Mouse (Mus musculus) embryonic facial prominence, embryonic 12.5 days (tissue): Measurements from ENCODE around the gene Gnb3. TPM values are rescaled to one million over a fixed set of nuclear protein-coding genes. Genes with fewer than 3 reads are reported as not detected.

Experiments used
- ATAC-seq: fragments of 200-750 bp; cut with Nextera tagmentation; 2 replicates; pipeline ENCODE4 v1.8.0; 2017; ENCODE audit not compliant: insufficient number of reproducible peaks, insufficient read depth, low FRiP score, low TSS enrichment
- H3K27ac ChIP-seq: fragments of 300-500 bp; sonication (generic); 2 replicates; pipeline ENCODE4 v1.5.1; 2016; ENCODE audit warnings: mild to moderate bottlenecking
- H3K27me3 ChIP-seq: fragments of 300-500 bp; sonication (generic); 2 replicates; pipeline ENCODE4 v1.6.1; 2016; ENCODE audit warnings: mild to moderate bottlenecking, moderate library complexity
- H3K36me3 ChIP-seq: fragments of 300-500 bp; sonication (generic); 2 replicates; pipeline ENCODE4 v1.6.1; 2016; ENCODE audit warnings: mild to moderate bottlenecking
- H3K4me1 ChIP-seq: fragments of 300-500 bp; sonication (generic); 2 replicates; pipeline ENCODE4 v1.6.1; 2016
- H3K4me2 ChIP-seq: fragments of 300-500 bp; sonication (generic); replicated peaks from 2 replicates; pipeline ENCODE4 v1.6.1; 2016; ENCODE audit warnings: mild to moderate bottlenecking, moderate library complexity
- H3K4me3 ChIP-seq: fragments of 300-500 bp; sonication (generic); 2 replicates; pipeline ENCODE4 v1.5.1; 2016; ENCODE audit warnings: mild to moderate bottlenecking
- H3K9ac ChIP-seq: fragments of 300-500 bp; sonication (generic); 2 replicates; pipeline ENCODE4 v1.6.1; 2016; ENCODE audit warnings: mild to moderate bottlenecking, moderate library complexity
- H3K9me3 ChIP-seq: fragments of 300-500 bp; sonication (generic); 2 replicates; pipeline ENCODE4 v1.6.1; 2016; ENCODE audit warnings: mild to moderate bottlenecking, moderate library complexity
- WGBS: fragments of 180-500 bp; shearing (Covaris S2); methylation state at CpG from one replicate; pipeline ENCODE4 v1.1.7; 2016; 5-methylcytosine and 5-hydroxymethylcytosine counted together
- polyA plus RNA-seq: library from polyadenylated mRNA; unstranded; fragments of >200 nt; fragmentation: Nextera tagmentation; extraction: Ambion mirVana; gene quantifications from 2 replicates; pipeline ENCODE4 v1.2.1, GENCODE M21; 2016

The Gnb3 gene
- polyA plus RNA-seq, 1 experiment from 2014 or later: 0.58 TPM

DNA sequence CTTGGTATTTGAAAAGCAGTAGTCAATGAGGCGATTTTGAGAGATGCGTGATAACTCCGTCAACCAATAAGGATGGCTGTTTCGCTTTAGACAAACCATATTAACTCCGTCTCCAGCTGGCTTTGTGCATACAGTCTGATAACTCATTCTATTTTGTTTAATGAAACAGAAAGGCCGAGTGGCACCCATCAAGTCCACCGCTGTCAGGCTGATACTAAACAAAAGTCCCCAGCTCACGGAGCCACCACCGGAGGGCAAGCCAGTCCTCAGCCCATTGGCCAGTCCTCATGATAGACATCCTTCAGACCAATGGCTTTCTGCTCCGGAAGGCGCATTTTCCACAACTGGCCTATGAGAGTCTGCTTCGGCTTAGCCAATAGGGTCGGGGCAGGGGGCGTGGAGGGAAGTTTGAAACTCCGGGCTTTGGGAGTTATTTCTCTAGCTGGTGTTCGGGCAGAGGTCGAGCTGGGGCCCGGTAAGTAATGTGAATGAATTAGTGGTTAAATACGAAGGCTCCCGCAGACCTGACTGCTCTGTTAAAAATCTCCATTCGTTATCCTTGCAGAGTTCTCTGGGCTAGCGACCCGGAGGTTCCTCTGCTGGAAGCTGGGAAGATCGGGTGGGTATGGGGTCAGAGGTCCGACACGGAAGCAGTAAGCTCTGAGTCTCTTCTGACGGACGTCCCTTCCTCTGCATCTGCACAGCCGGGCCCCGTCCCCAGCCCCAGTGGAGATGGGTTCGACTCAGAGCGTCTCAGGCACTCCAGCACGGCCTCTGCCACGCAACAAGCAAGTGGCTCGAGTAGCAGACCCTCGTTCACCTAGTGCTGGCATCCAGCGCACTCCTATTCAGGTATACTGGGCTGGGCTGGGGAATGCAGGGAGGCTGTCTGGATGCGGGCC lies 10.0 kb downstream of the Gnb3 start:
- 0% methylated on average over 38 of the region's 38 CpGs for WGBS
- peaks cover 46% of the 10 kb centered on the region for H3K36me3 ChIP-seq
- peaks cover 26% of the 10 kb centered on the region for H3K4me1 ChIP-seq
- ATAC-seq: peak; percentile 89
- H3K9ac ChIP-seq: peak overlapping the region; percentile 69
- peak overlapping the region; percentile 82 for H3K4me2 ChIP-seq
- no peaks in the 10 kb centered on the region for H3K9me3 ChIP-seq
- H3K4me3 ChIP-seq: peak overlapping the region; percentile 62
- H3K27ac ChIP-seq: peak overlapping the region; percentile 79
- no peaks in the 10 kb centered on the region for H3K27me3 ChIP-seq

DNA sequence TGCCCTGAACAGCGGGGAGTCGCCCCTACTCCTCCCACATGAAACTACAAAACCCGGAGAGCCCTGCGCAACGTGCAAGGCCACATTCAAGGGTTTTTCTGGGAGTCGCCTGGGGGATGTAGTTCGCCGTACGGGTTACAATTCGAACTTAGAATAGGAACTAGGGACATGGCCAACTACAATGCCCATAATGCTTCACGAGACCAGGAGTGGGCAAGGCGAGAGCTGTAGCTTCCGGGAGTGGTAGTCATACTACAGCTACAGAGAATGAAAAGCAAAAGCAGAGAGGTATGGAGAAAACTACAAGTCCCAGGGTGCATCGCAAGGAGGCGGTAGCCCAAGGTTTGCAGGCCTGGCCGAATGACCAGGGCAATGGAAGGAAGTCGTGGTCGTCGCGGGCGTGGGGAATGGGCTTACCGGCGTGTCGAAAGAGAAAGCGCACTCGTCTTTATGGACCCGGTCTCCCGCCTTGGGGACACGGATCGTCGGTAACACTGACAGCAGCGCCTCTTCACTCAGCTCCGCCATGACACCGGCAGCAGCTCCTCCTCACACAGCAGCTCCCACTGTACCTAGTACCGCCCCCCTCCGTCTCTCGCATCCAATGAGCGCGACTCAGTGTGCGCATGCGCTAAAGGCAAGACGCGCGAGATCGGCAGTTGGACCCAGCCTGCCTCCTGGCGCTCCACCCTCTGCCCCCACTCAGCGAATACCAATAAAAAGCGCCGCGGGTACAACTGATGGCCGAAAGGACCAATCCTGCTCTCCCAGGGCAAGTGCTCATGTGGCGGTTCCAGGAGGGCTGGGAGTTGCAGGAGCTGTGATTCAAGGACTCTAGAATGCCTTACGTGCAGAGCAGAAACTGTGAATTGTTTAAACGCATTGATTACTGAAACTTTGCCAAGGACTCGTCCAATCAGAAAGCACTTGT lies 10.9 kb downstream of the Gnb3 start, which contains the start of the genes Usp5 and Cdca3:
Usp5 (minus strand) TSS at position 617 of the 931 bp plus-strand sequence.
Cdca3 (plus strand) TSS at position 680 of the 931 bp plus-strand sequence.
- Histone ChIP-seq H3K27me3 (no peaks in the 10 kb centered on the region), H3K4me3 (peak within 1 kb of the TSS; percentile 62), H3K36me3 (peaks cover 49% of the 10 kb centered on the region), H3K4me1 (peaks cover 23% of the 10 kb centered on the region), H3K4me2 (peak within 1 kb of the TSS; percentile 88), H3K27ac (peak within 1 kb of the TSS; percentile 79), H3K9me3 (no peaks in the 10 kb centered on the region), H3K9ac (peak within 1 kb of the TSS; percentile 69)
- ATAC-seq: peak; percentile 96
- WGBS: under 1% methylated on average over 55 of the region's 55 CpGs

DNA sequence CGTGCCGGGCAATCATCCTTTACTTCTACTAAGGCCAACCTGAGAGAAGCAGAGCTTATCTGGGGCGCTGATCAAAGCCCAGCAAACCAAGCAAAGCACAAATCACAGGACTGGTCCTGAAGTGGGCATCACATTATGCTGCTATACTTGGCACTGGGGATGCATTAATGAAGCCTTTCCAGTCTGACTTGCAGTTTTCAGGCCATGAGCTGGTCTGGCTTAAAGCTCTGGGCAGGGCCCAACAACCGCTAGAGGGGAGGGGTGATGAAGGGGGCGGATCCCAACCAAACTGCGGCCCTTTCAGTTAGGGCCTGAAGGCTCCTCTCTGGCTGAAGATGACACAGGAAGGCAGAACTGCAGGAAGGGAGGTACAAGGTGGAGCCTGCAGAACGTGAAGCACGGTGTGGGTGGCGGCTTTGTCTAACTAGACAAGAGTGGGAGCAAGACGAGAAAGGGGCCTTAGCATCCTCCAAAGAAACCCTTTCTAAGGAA lies 11.9 kb downstream of the Gnb3 start:
- peaks cover 23% of the 10 kb centered on the region for H3K4me1 ChIP-seq
- ATAC-seq: no peak
- peak overlapping the region; percentile 69 for H3K9ac ChIP-seq
- H3K4me3 ChIP-seq: peak overlapping the region; percentile 62
- H3K36me3 ChIP-seq: peaks cover 50% of the 10 kb centered on the region
- no peaks in the 10 kb centered on the region for H3K27me3 ChIP-seq
- peak overlapping the region; percentile 79; the same call in 1 of the 2 replicates for H3K27ac ChIP-seq
- no peaks in the 10 kb centered on the region for H3K9me3 ChIP-seq
- WGBS: 25% methylated on average over 10 of the region's 10 CpGs
- H3K4me2 ChIP-seq: peak overlapping the region; percentile 88

DNA sequence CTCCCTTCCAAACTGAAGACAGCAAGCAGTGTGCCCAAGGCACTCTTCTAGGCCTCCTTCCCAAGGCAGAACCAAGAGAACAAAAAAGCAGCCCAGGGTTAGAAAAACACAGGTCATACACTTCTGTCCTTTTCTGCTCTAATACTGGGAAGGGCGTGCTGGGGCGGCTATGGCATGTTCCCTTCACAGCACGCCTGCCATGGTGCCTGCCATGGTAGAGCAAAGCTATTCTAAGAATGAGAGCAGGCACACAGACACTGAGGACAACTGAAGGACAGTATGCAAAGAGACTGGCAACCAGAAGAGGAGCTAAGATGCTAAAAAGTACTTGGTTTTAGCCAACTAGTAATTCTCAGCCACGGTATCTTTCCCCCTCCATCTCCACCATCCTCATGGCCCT lies 18.0 kb downstream of the Gnb3 start:
- no peak overlapping the region for H3K4me2 ChIP-seq
- no peak for ATAC-seq
- WGBS: 94% methylated on average over 4 of the region's 4 CpGs

DNA sequence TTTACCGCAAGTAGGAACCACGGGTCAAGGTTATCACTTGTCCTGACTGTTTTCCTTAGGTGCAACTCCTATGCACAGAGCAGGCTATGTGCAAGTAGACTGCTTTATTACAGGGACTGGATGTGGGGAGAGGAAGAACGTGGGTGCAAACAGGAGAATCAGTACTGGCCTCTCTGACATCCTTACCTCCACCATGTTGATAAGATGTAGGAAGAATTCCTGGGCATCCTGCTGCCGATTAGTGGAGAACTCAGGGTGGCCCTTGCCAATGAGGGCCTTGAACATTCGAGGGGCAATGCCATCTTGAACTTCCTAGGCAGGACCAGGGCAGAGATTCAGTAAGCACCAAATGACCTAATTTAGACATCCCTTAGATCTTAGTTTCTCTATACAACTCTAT lies 19.2 kb downstream of the Gnb3 start:
- H3K4me1 ChIP-seq: no peaks in the 10 kb centered on the region
- ATAC-seq: no peak
- H3K4me3 ChIP-seq: no peak overlapping the region
- WGBS: 91% methylated on average over 5 of the region's 5 CpGs
- H3K27me3 ChIP-seq: no peaks in the 10 kb centered on the region
- no peak overlapping the region for H3K4me2 ChIP-seq
- peaks cover 100% of the 10 kb centered on the region for H3K36me3 ChIP-seq
- no peak overlapping the region for H3K9ac ChIP-seq
- no peak overlapping the region for H3K27ac ChIP-seq
- H3K9me3 ChIP-seq: no peaks in the 10 kb centered on the region

More for the DNA sequence above, 18.0 kb downstream of the Gnb3 start:
- Histone ChIP-seq H3K4me1 (no peaks in the 10 kb centered on the region), H3K4me3 (no peak overlapping the region), H3K9me3 (no peaks in the 10 kb centered on the region), H3K9ac (no peak overlapping the region), H3K36me3 (peaks cover 95% of the 10 kb centered on the region), H3K27me3 (no peaks in the 10 kb centered on the region), H3K27ac (no peak overlapping the region)

DNA sequence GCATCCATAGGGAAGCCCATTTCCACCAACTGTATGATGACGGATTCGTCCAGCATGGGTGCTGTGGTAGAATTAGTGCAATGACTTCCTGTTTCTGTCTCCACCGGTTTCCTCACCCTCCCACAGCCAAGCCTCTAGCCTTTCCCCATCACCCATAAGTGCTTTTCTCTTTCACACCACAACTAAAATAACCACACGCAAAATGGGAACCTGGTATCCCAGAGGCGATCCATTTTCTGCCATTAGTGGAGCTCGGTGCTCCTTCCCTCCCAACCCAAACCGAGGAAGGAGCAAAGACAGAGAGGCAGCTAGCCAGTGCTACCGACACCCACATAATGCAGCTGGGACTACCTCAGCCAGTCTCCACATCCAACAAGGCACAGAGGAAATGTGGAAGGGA lies 22.1 kb downstream of the Gnb3 start:
- no peak overlapping the region for H3K4me3 ChIP-seq
- no peak for ATAC-seq
- no peak overlapping the region for H3K27ac ChIP-seq
- H3K4me2 ChIP-seq: no peak overlapping the region
- WGBS: 94% methylated on average over 8 of the region's 8 CpGs
- H3K9ac ChIP-seq: no peak overlapping the region
- H3K27me3 ChIP-seq: no peaks in the 10 kb centered on the region
- peaks cover 11% of the 10 kb centered on the region for H3K4me1 ChIP-seq
- H3K9me3 ChIP-seq: no peaks in the 10 kb centered on the region
- H3K36me3 ChIP-seq: peaks cover 80% of the 10 kb centered on the region

DNA sequence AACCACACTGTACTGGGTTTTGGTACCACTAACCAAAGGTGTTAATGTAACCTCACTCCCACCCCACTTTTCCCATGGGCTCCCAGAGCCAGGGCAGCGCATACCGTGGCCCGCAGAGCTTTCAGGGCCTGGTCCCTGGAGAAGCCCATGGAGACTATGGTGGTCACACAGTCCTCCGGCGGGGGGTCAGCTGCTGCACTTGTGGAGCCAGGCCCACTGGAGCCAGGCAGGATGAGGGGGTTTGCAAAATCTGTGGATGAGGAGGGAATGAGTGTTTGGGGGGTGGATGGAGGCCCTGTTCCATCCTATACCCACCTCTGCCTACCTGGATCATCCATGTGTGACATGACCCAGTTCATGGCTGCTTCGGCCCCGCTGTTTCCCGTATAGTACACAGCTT lies 22.5 kb downstream of the Gnb3 start:
- Histone ChIP-seq H3K27ac (no peak overlapping the region), H3K4me3 (no peak overlapping the region), H3K36me3 (peaks cover 76% of the 10 kb centered on the region), H3K4me2 (no peak overlapping the region), H3K27me3 (no peaks in the 10 kb centered on the region), H3K9me3 (no peaks in the 10 kb centered on the region), H3K9ac (no peak overlapping the region), H3K4me1 (peaks cover 15% of the 10 kb centered on the region)
- WGBS: 96% methylated on average over 8 of the region's 8 CpGs
- no peak for ATAC-seq

DNA sequence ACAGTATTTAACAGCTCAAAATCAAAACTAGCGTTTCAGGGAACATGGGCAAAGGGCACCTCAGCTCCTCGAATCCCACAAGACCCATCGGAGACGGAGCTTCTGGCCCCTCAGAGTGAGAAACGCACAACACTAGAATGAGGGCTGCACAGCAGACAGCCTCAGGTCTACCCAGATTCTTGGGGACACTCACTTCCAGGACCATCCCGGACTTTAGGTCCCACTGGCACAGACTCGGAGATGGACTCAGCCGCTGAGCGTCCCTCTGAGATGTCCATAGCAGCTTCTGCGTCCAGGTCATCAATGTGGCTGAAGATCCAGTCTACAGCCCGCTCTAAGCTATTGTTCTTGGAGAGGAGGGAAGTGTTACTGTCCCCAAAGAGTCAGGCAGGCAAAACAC lies 22.9 kb downstream of the Gnb3 start:
- no peaks in the 10 kb centered on the region for H3K9me3 ChIP-seq
- peaks cover 74% of the 10 kb centered on the region for H3K36me3 ChIP-seq
- no peak overlapping the region for H3K9ac ChIP-seq
- peaks cover 19% of the 10 kb centered on the region for H3K4me1 ChIP-seq
- no peaks in the 10 kb centered on the region for H3K27me3 ChIP-seq
- 94% methylated on average over 11 of the region's 11 CpGs for WGBS
- ATAC-seq: no peak
- no peak overlapping the region for H3K4me2 ChIP-seq
- no peak overlapping the region for H3K27ac ChIP-seq
- no peak overlapping the region for H3K4me3 ChIP-seq

DNA sequence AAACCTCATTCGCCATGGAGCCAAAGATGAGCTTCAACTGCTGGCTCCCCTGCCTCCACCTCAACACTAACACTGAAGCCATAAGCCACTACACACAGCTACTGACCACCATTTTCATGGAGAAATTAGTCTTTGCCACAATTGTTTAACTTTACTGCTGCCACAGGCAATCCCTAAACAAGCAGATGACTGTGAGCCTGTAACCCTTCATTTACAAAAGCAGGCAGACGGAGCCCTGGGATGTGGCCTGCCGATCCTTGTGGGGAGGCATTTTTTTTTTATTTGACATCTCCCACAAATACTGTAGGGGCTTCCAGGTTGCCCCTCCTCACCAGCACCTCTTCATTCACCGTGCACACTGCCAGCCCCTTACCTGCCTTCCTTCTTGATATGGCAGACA lies 23.5 kb downstream of the Gnb3 start:
- Histone ChIP-seq H3K4me3 (no peak overlapping the region), H3K9ac (no peak overlapping the region), H3K9me3 (no peaks in the 10 kb centered on the region), H3K36me3 (peaks cover 74% of the 10 kb centered on the region), H3K27me3 (no peaks in the 10 kb centered on the region), H3K27ac (no peak overlapping the region), H3K4me2 (no peak overlapping the region), H3K4me1 (peaks cover 22% of the 10 kb centered on the region)
- WGBS: 93% methylated on average over 4 of the region's 4 CpGs
- ATAC-seq: no peak

DNA sequence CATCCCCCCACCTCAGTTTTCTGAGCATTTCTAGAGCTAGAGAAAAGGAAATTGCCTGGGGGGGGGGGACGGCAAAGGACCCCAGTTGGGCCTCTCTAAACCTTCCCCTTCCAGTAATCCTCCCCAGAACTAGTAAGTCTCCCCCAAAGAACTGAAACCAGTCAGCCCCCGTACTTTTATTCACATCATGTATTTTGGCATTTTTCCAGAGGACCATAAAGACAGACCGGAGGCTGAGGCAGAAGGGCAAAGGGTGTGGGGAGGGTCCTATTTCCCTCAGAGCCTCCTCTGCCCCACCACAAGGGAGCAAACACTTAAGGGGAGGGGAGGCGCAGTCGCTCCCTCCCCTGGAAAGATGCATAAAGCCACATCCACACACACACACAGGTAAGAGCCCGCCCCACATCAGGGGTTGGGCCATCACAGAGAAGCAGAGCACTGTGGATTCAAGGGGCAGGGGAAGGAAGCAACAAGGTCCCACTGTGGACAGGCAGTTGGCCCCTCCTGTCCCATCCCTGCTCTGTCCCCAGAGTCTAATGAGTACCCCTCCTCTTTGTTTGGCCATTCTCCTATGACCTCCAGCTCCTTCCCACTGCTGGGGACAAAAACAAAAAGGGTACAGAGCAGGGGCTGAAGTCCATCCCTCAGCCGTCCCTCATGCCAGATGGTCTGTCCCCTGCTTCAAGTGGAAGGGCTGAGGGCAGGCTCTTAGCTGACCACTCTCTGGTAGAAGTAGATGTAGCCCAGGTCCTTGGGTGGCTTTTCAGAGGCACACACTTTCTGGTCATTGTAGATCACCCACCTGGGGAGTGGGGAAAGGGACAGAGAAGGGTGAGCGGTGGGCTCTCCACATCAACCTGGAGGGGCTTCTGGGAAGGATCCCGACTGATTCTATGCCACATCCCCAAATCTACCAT lies 25.0 kb downstream of the Gnb3 start:
- peak overlapping the region; percentile 89; the same call in 1 of the 2 replicates for H3K27ac ChIP-seq
- no peak overlapping the region for H3K9ac ChIP-seq

More for the DNA sequence above, 25.0 kb downstream of the Gnb3 start:
- 67% methylated on average over 9 of the region's 9 CpGs for WGBS
- no peak for ATAC-seq
- no peaks in the 10 kb centered on the region for H3K27me3 ChIP-seq
- no peak overlapping the region for H3K4me3 ChIP-seq
- H3K4me2 ChIP-seq: no peak overlapping the region
- H3K9me3 ChIP-seq: no peaks in the 10 kb centered on the region
- peaks cover 72% of the 10 kb centered on the region for H3K36me3 ChIP-seq
- peaks cover 26% of the 10 kb centered on the region for H3K4me1 ChIP-seq
